Mouse (Mus musculus) lung, embryonic 14.5 days (tissue): ENCODE measurements around the gene Apobr. TPM values are rescaled to one million over a fixed set of nuclear protein-coding genes. Genes with fewer than 3 reads are reported as not detected.

Experiments used
- ATAC-seq: fragments of 200-750 bp; cut with Nextera tagmentation; 2 replicates; pipeline ENCODE4 v1.8.0; 2017; ENCODE audit warnings: mild to moderate bottlenecking, moderate TSS enrichment, moderate library complexity; ENCODE audit not compliant: insufficient read depth
- DNase-seq: peaks from one replicate; pipeline ENCODE4 v3.0.0-alpha.2; 2015
- H3K27ac ChIP-seq: fragments of 300-500 bp; sonication (generic); 2 replicates; pipeline ENCODE4 v1.5.1; 2014; ENCODE audit warnings: low read depth, mild to moderate bottlenecking, moderate library complexity
- H3K27me3 ChIP-seq: fragments of 300-500 bp; sonication (generic); 2 replicates; pipeline ENCODE4 v1.6.1; 2014; ENCODE audit warnings: low read length, control low read depth; ENCODE audit not compliant: insufficient read depth
- H3K36me3 ChIP-seq: fragments of 300-500 bp; sonication (generic); 2 replicates; pipeline ENCODE4 v1.6.1; 2014; ENCODE audit warnings: control low read depth; ENCODE audit not compliant: insufficient read depth
- H3K4me1 ChIP-seq: fragments of 300-500 bp; sonication (generic); 2 replicates; pipeline ENCODE4 v1.6.1; 2014; ENCODE audit warnings: antibody characterized with exemption, control low read depth; ENCODE audit not compliant: insufficient read depth
- H3K4me2 ChIP-seq: fragments of 300-500 bp; sonication (generic); 2 replicates; pipeline ENCODE4 v1.6.1; 2014; ENCODE audit warnings: mild to moderate bottlenecking
- H3K4me3 ChIP-seq: fragments of 300-500 bp; sonication (generic); 2 replicates; pipeline ENCODE4 v1.5.1; 2014; ENCODE audit warnings: low read depth, low read length
- H3K9ac ChIP-seq: fragments of 300-500 bp; sonication (generic); 2 replicates; pipeline ENCODE4 v1.6.1; 2014
- H3K9me3 ChIP-seq: fragments of 300-500 bp; sonication (generic); 2 replicates; pipeline ENCODE4 v1.6.1; 2016; ENCODE audit warnings: low read depth, low read length, control low read depth
- CTCF ChIP-seq: IDR thresholded peaks from 2 replicates; pipeline ENCODE4 v1.5.1; 2016; ENCODE audit warnings: antibody characterized with exemption, low read depth
- WGBS: fragments of 180-500 bp; shearing (Covaris S2); extraction: QIAGEN DNeasy Blood & Tissue Kit; methylation state at CpG from one replicate; pipeline ENCODE4 v1.1.7; 2014; 5-methylcytosine and 5-hydroxymethylcytosine counted together
- polyA plus RNA-seq: library from polyadenylated mRNA; unstranded; fragments of >200 nt; fragmentation: Nextera tagmentation; extraction: Ambion mirVana; gene quantifications from 2 replicates; pipeline ENCODE4 v1.2.1, GENCODE M21; 2014

Gene Apobr
- polyA plus RNA-seq, 1 experiment from 2014 or later = 0.54 TPM

GRCm38 (mm10) chr7:126596414-126596813, 11.7 kb downstream of the Apobr start:
- ATAC-seq (no peak), DNase-seq (no peak)
- H3K27me3 ChIP-seq = no peaks in the 10 kb centered on the region
- H3K27ac ChIP-seq = no peak overlapping the region
- no peaks in the 10 kb centered on the region for H3K4me1 ChIP-seq
- no peak for TF ChIP-seq CTCF
- no peak overlapping the region for H3K9ac ChIP-seq
- H3K4me2 ChIP-seq = no peak overlapping the region
- WGBS = 47% methylated on average over 6 of the region's 6 CpGs
- H3K9me3 ChIP-seq = no peaks in the 10 kb centered on the region
- H3K36me3 ChIP-seq = no peaks in the 10 kb centered on the region
- no peak overlapping the region for H3K4me3 ChIP-seq

DNA sequence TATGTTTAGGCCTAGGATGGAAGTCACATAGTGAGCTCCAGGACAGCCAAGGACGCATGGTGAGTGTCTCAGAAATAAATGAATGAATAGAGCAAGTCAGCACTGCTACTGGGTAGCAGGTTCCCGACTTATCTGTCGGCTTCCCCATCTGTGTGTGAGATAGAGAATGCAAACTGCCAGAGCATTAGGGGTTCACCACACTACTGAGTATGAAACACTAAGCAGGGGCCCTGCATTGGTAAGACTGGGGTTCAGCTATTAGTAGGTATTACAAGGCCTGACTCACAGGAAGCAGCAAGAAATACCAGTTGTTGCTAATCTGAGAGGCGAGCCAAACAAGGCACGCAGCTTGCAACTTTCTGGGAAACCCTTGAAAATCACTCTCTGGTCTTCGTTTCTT, 14.2 kb downstream of the Apobr start:
- H3K4me2 ChIP-seq = no peak overlapping the region
- 68% methylated on average over 6 of the region's 6 CpGs for WGBS
- H3K27me3 ChIP-seq = no peaks in the 10 kb centered on the region
- no peak overlapping the region for H3K9ac ChIP-seq
- no peaks in the 10 kb centered on the region for H3K4me1 ChIP-seq
- DNase-seq (no peak), ATAC-seq (no peak)
- H3K4me3 ChIP-seq = no peak overlapping the region
- no peaks in the 10 kb centered on the region for H3K36me3 ChIP-seq
- no peaks in the 10 kb centered on the region for H3K9me3 ChIP-seq
- no peak overlapping the region for H3K27ac ChIP-seq
- TF ChIP-seq CTCF = no peak

DNA sequence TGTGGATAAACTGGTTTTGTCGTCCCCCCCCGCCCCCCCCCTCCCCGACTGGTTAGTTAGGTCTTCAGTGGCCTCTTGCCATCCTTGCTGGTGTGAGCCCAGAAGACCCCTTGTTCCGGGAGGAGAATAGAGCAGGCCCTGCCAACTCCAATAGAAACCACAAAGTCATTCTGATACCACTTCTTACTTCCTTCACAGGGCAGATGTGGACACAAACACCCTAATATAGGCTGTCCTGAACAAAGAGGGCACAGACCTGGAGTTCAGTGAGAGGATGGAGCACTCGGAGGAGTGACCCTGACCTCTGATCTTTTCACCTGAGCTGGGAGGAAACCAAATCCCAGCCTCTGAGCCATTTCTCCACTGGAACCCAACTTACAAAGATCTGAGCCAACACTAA, 17.2 kb downstream of the Apobr start:
- Histone ChIP-seq H3K27ac (no peak overlapping the region), H3K4me2 (no peak overlapping the region), H3K4me1 (no peaks in the 10 kb centered on the region), H3K9me3 (no peaks in the 10 kb centered on the region), H3K27me3 (no peaks in the 10 kb centered on the region), H3K4me3 (no peak overlapping the region), H3K9ac (no peak overlapping the region), H3K36me3 (no peaks in the 10 kb centered on the region)
- 33% methylated on average over 5 of the region's 5 CpGs for WGBS
- ATAC-seq = no peak
- no peak for DNase-seq
- no peak for TF ChIP-seq CTCF

- no peak overlapping the region for H3K4me2 ChIP-seq
- no peak for TF ChIP-seq CTCF
- no peaks in the 10 kb centered on the region for H3K36me3 ChIP-seq
- whole genome bisulfite sequencing = 75% methylated on average over 3 of the region's 3 CpGs
- DNase-seq (no peak), ATAC-seq (no peak)
- no peak overlapping the region for H3K9ac ChIP-seq
- H3K27ac ChIP-seq = no peak overlapping the region
- H3K4me1 ChIP-seq = no peaks in the 10 kb centered on the region
- no peak overlapping the region for H3K4me3 ChIP-seq
- no peaks in the 10 kb centered on the region for H3K27me3 ChIP-seq
- H3K9me3 ChIP-seq = no peaks in the 10 kb centered on the region
Observed at GRCm38 (mm10) chr7:126602650-126603049, 17.9 kb downstream of the Apobr start.

- Histone ChIP-seq H3K9ac (no peak overlapping the region), H3K9me3 (no peaks in the 10 kb centered on the region), H3K27ac (no peak overlapping the region), H3K4me2 (no peak overlapping the region), H3K4me3 (no peak overlapping the region), H3K4me1 (no peaks in the 10 kb centered on the region), H3K27me3 (no peaks in the 10 kb centered on the region), H3K36me3 (no peaks in the 10 kb centered on the region)
- TF ChIP-seq CTCF = no peak
- 71% methylated on average over 5 of the region's 5 CpGs for WGBS
- DNase-seq = no peak
- no peak for ATAC-seq
Observed at GRCm38 (mm10) chr7:126606611-126607010, 21.9 kb downstream of the Apobr start.

GRCm38 (mm10) chr7:126607064-126607463, 22.3 kb downstream of the Apobr start:
- Histone ChIP-seq H3K4me2 (no peak overlapping the region), H3K4me3 (no peak overlapping the region), H3K4me1 (no peaks in the 10 kb centered on the region), H3K9me3 (no peaks in the 10 kb centered on the region), H3K36me3 (no peaks in the 10 kb centered on the region), H3K27me3 (no peaks in the 10 kb centered on the region), H3K27ac (no peak overlapping the region), H3K9ac (no peak overlapping the region)
- DNase-seq (peak; percentile 57), ATAC-seq (no peak)
- no peak for TF ChIP-seq CTCF
- WGBS = 60% methylated on average over 3 of the region's 3 CpGs

DNA sequence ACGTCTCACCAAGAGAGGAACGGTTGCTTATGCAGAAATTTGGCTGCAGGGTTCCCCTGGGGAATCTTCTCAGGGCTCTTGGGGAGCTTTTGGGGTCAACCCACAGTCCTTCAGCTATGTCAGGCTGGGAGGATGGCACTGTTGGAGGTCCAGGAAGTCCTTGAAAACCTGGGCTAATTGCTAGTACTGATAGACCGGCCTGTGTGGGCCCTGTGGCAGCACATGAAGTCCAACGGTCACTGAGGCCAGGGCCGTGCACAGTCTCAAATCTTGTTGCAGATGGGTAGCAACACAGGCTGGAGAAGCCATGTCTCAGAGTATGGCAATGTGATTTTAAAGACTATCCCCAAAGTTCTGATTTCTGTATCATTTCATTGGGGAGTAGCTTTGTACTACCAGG, 23.1 kb downstream of the Apobr start:
- DNase-seq = no peak
- no peak overlapping the region for H3K27ac ChIP-seq
- H3K9ac ChIP-seq = no peak overlapping the region
- ATAC-seq = no peak
- no peak overlapping the region for H3K4me3 ChIP-seq
- WGBS = 79% methylated on average over 5 of the region's 5 CpGs
- no peaks in the 10 kb centered on the region for H3K36me3 ChIP-seq
- H3K27me3 ChIP-seq = no peaks in the 10 kb centered on the region
- TF ChIP-seq CTCF = no peak
- no peaks in the 10 kb centered on the region for H3K4me1 ChIP-seq
- H3K9me3 ChIP-seq = no peaks in the 10 kb centered on the region
- no peak overlapping the region for H3K4me2 ChIP-seq

DNA sequence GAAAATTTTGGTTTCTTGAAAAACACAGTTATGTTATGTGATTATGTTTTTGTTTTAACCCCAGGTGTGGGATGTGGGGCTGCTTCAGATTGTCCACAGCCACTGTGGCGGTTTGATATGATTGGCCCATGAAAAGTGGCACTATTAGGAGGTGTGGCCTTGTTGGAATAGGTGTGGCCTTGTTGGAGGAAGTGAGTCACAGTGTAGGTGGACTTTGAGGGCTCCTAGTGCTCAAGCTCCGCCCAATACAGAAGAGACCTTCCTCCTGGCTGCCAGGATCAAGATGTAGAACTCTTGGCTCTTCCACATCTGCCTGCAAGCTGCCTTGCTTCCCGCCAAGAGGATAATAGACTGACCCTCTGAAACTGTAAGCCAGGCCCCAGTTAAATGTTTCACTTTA, 28.0 kb downstream of the Apobr start:
- WGBS = 67% methylated on average over 3 of the region's 3 CpGs
- no peak overlapping the region for H3K9ac ChIP-seq
- no peaks in the 10 kb centered on the region for H3K27me3 ChIP-seq
- H3K4me1 ChIP-seq = no peaks in the 10 kb centered on the region
- no peak overlapping the region for H3K4me2 ChIP-seq
- no peak overlapping the region for H3K27ac ChIP-seq
- no peak overlapping the region for H3K4me3 ChIP-seq
- no peak for DNase-seq
- no peaks in the 10 kb centered on the region for H3K9me3 ChIP-seq
- ATAC-seq = no peak
- H3K36me3 ChIP-seq = no peaks in the 10 kb centered on the region
- no peak for TF ChIP-seq CTCF
